Mouse (Mus musculus): Measurements from ENCODE around the gene Nckap1. TPM values are rescaled to one million over a fixed set of nuclear protein-coding genes. Genes with fewer than 3 reads are reported as not detected.

Nckap1 gene
- polyA plus RNA-seq, 1 experiment from 2014 or later, result 49.0 TPM

GRCm38 (mm10) chr2:80567411-80567810, 13.8 kb downstream of the Nckap1 start:
- TF ChIP-seq EP300 (IDR thresholded peaks at IDR 0.05) (no peak), CTCF (IDR thresholded peaks at IDR 0.05) (no peak)
- H3K4me1 ChIP-seq (ENCODE audit: insufficient read depth, low read depth, low read length), result no peaks in the 10 kb centered on the region
- DNase-seq (ENCODE audit: low spot score), result no peak
- H3K4me2 ChIP-seq (replicated peaks; ENCODE audit: low read depth, low read length), result no peak overlapping the region
- H3K9ac ChIP-seq (replicated peaks; ENCODE audit: low read depth), result no peak overlapping the region
- H3K36me3 ChIP-seq (ENCODE audit: insufficient read depth, low read length), result no peaks in the 10 kb centered on the region
- no peaks in the 10 kb centered on the region for H3K27me3 ChIP-seq (replicated peaks; ENCODE audit: insufficient read depth, low read length)
- H3K4me3 ChIP-seq (ENCODE audit: low read depth, low read length), result no peak overlapping the region
- no peaks in the 10 kb centered on the region for H3K9me3 ChIP-seq (ENCODE audit: low read length)
- WGBS, result 86% methylated on average over 4 of the region's 4 CpGs
- no peak for ATAC-seq
- no peak overlapping the region for H3K27ac ChIP-seq (ENCODE audit: low read length)

- peaks cover 7% of the 10 kb centered on the region; the same call in 1 of the 2 replicates for H3K4me1 ChIP-seq (ENCODE audit: insufficient read depth, low read depth, low read length)
- ATAC-seq, result no peak
- H3K4me3 ChIP-seq (ENCODE audit: low read depth, low read length), result no peak overlapping the region
- H3K27me3 ChIP-seq (replicated peaks; ENCODE audit: insufficient read depth, low read length), result no peaks in the 10 kb centered on the region
- H3K9ac ChIP-seq (replicated peaks; ENCODE audit: low read depth), result no peak overlapping the region
- H3K9me3 ChIP-seq (ENCODE audit: low read length), result no peaks in the 10 kb centered on the region
- H3K36me3 ChIP-seq (ENCODE audit: insufficient read depth, low read length), result no peaks in the 10 kb centered on the region
- H3K4me2 ChIP-seq (replicated peaks; ENCODE audit: low read depth, low read length), result no peak overlapping the region
- no peak overlapping the region for H3K27ac ChIP-seq (ENCODE audit: low read length)
- no peak for DNase-seq (ENCODE audit: low spot score)
- no peak for TF ChIP-seq EP300 (IDR thresholded peaks at IDR 0.05)
- no peak for TF ChIP-seq CTCF (IDR thresholded peaks at IDR 0.05)
These were observed 18.9 kb downstream of the Nckap1 start for GRCm38 (mm10) chr2:80562253-80562652.

- DNase-seq (ENCODE audit: low spot score) (peak; percentile 23), ATAC-seq (no peak)
- 44% methylated on average over 3 of the region's 3 CpGs for WGBS
- no peak overlapping the region for H3K27ac ChIP-seq (ENCODE audit: low read length)
- no peak overlapping the region for H3K4me3 ChIP-seq (ENCODE audit: low read depth, low read length)
- no peak overlapping the region for H3K4me2 ChIP-seq (replicated peaks; ENCODE audit: low read depth, low read length)
- H3K9me3 ChIP-seq (ENCODE audit: low read length), result no peaks in the 10 kb centered on the region
- no peak overlapping the region for H3K9ac ChIP-seq (replicated peaks; ENCODE audit: low read depth)
- peaks cover 7% of the 10 kb centered on the region; the same call in 1 of the 2 replicates for H3K4me1 ChIP-seq (ENCODE audit: insufficient read depth, low read depth, low read length)
- no peaks in the 10 kb centered on the region for H3K27me3 ChIP-seq (replicated peaks; ENCODE audit: insufficient read depth, low read length)
- TF ChIP-seq EP300 (IDR thresholded peaks at IDR 0.05), result no peak
- no peak for TF ChIP-seq CTCF (IDR thresholded peaks at IDR 0.05)
- no peaks in the 10 kb centered on the region for H3K36me3 ChIP-seq (ENCODE audit: insufficient read depth, low read length)
These were observed 19.7 kb downstream of the Nckap1 start for GRCm38 (mm10) chr2:80561478-80561877.

- 56% methylated on average over 5 of the region's 5 CpGs for WGBS
- no peak overlapping the region for H3K4me3 ChIP-seq (ENCODE audit: low read depth, low read length)
- ATAC-seq, result peak; percentile 91
These were observed 20.4 kb downstream of the Nckap1 start for GRCm38 (mm10) chr2:80560773-80561172.

GRCm38 (mm10) chr2:80559655-80560054, 21.5 kb downstream of the Nckap1 start:
- H3K27ac ChIP-seq (ENCODE audit: low read length), result no peak overlapping the region
- no peak overlapping the region for H3K9ac ChIP-seq (replicated peaks; ENCODE audit: low read depth)
- H3K9me3 ChIP-seq (ENCODE audit: low read length), result no peaks in the 10 kb centered on the region
- ATAC-seq (no peak), DNase-seq (ENCODE audit: low spot score) (no peak)
- H3K4me2 ChIP-seq (replicated peaks; ENCODE audit: low read depth, low read length), result no peak overlapping the region
- H3K4me3 ChIP-seq (ENCODE audit: low read depth, low read length), result no peak overlapping the region
- 71% methylated on average over 5 of the region's 5 CpGs for WGBS
- peaks cover 7% of the 10 kb centered on the region; the same call in 1 of the 2 replicates for H3K4me1 ChIP-seq (ENCODE audit: insufficient read depth, low read depth, low read length)
- no peaks in the 10 kb centered on the region for H3K36me3 ChIP-seq (ENCODE audit: insufficient read depth, low read length)
- no peak for TF ChIP-seq EP300 (IDR thresholded peaks at IDR 0.05)
- no peak for TF ChIP-seq CTCF (IDR thresholded peaks at IDR 0.05)
- H3K27me3 ChIP-seq (replicated peaks; ENCODE audit: insufficient read depth, low read length), result no peaks in the 10 kb centered on the region

More at GRCm38 (mm10) chr2:80560773-80561172, 20.4 kb downstream of the Nckap1 start:
- Histone ChIP-seq H3K36me3 (ENCODE audit: insufficient read depth, low read length) (no peaks in the 10 kb centered on the region), H3K27me3 (replicated peaks; ENCODE audit: insufficient read depth, low read length) (no peaks in the 10 kb centered on the region), H3K9ac (replicated peaks; ENCODE audit: low read depth) (no peak overlapping the region), H3K4me1 (ENCODE audit: insufficient read depth, low read depth, low read length) (peaks cover 7% of the 10 kb centered on the region; the same call in 1 of the 2 replicates), H3K9me3 (ENCODE audit: low read length) (no peaks in the 10 kb centered on the region), H3K27ac (ENCODE audit: low read length) (no peak overlapping the region), H3K4me2 (replicated peaks; ENCODE audit: low read depth, low read length) (no peak overlapping the region)
- peak; percentile 79 for DNase-seq (ENCODE audit: low spot score)
- TF ChIP-seq EP300 (IDR thresholded peaks at IDR 0.05) (peak; percentile 63), CTCF (IDR thresholded peaks at IDR 0.05) (no peak)

- Histone ChIP-seq H3K9ac (replicated peaks; ENCODE audit: low read depth) (no peak overlapping the region), H3K27ac (ENCODE audit: low read length) (no peak overlapping the region), H3K27me3 (replicated peaks; ENCODE audit: insufficient read depth, low read length) (no peaks in the 10 kb centered on the region), H3K4me1 (ENCODE audit: insufficient read depth, low read depth, low read length) (peaks cover 2% of the 10 kb centered on the region; the same call in 1 of the 2 replicates), H3K36me3 (ENCODE audit: insufficient read depth, low read length) (peaks cover 10% of the 10 kb centered on the region), H3K4me2 (replicated peaks; ENCODE audit: low read depth, low read length) (no peak overlapping the region), H3K9me3 (ENCODE audit: low read length) (no peaks in the 10 kb centered on the region), H3K4me3 (ENCODE audit: low read depth, low read length) (no peak overlapping the region)
- WGBS, result 38% methylated on average over 4 of the region's 4 CpGs
- TF ChIP-seq CTCF (IDR thresholded peaks at IDR 0.05) (no peak), EP300 (IDR thresholded peaks at IDR 0.05) (no peak)
- DNase-seq (ENCODE audit: low spot score) (peak; percentile 16), ATAC-seq (no peak)
These were observed 26.7 kb downstream of the Nckap1 start for GRCm38 (mm10) chr2:80554442-80554841.

GRCm38 (mm10) chr2:80549704-80550103, 31.5 kb downstream of the Nckap1 start:
- TF ChIP-seq EP300 (IDR thresholded peaks at IDR 0.05) (no peak), CTCF (IDR thresholded peaks at IDR 0.05) (no peak)
- ATAC-seq (no peak), DNase-seq (ENCODE audit: low spot score) (no peak)
- H3K9ac ChIP-seq (replicated peaks; ENCODE audit: low read depth), result no peak overlapping the region
- 92% methylated on average over 4 of the region's 4 CpGs for WGBS
- no peaks in the 10 kb centered on the region for H3K27me3 ChIP-seq (replicated peaks; ENCODE audit: insufficient read depth, low read length)
- H3K4me3 ChIP-seq (ENCODE audit: low read depth, low read length), result no peak overlapping the region
- H3K27ac ChIP-seq (ENCODE audit: low read length), result no peak overlapping the region
- H3K36me3 ChIP-seq (ENCODE audit: insufficient read depth, low read length), result peaks cover 14% of the 10 kb centered on the region
- no peak overlapping the region for H3K4me2 ChIP-seq (replicated peaks; ENCODE audit: low read depth, low read length)
- H3K9me3 ChIP-seq (ENCODE audit: low read length), result no peaks in the 10 kb centered on the region
- H3K4me1 ChIP-seq (ENCODE audit: insufficient read depth, low read depth, low read length), result no peaks in the 10 kb centered on the region

Data from lung, postnatal 0 days (tissue).